In the genomic region with DNA sequence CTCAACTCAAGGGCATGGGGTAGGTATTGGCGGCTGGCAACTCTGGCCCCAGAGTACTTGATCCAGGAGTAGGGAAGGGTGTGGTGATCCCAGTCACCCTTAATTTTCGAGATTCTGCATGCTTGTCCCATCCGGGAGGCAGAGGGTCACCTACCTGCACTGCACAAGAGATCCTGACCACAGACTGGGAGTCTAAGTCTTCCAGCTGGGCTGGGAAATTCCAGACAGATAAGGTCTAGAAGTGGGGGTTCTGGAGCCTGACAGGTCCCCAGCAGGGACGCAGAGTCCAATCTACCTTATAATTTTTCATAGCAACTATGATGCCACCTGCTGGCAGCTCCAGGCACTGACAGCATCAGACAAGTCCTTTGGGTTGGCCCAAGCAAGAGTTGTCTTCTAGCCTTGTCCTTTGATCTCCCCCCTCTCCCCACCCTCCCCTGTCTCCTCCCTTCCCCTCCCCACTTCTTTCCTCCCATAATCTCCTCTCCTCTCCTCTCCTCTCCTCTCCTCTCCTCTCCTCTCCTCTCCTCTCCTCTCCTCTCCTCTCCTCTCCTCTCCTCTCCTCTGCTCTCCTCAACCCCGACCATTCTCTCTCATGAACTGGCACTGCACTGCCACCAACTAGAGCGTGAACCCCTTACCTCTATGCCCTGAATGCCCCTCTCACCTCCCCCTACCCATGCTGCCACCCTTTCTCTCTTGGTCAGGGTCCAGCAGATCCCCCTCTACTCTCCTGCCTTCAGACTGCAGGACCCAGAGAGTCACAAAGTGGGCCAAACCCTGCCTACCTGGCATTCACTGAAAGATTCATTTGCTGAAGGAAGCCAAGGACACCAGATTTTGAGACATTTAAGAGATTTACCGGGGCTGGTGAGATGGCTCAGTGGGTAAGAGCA, we compare ENCODE assay signal across 8 mouse cellular contexts. TPM values are rescaled to one million over a fixed set of nuclear protein-coding genes. Genes with fewer than 3 reads are reported as not detected.
DNase-seq lines count a peak whose midpoint lies in the region; ATAC-seq and TF ChIP-seq lines count a peak whose summit lies in the region.

No protein-coding gene starts in this region.

- no peak overlapping the region for H3K4me3 ChIP-seq in cortical plate, adult 2 months (ENCODE audit: insufficient read depth, low read length)

- peak; percentile 54 for DNase-seq in right cerebral cortex, adult 18-20 months
- no peak for DNase-seq in right cerebral cortex, postnatal 25 days
- DNase-seq in adrenal gland, adult 18-20 months (ENCODE audit: low spot score in 2 of 2) = peak; percentile 37 to 61
- DNase-seq in layer of hippocampus, postnatal 25 days (ENCODE audit: extremely low spot score in 1 of 2, low spot score in 1 of 2) = peak; percentile 44 to 73
- peak; percentile 23 to 63 for DNase-seq in natural killer cell, adult 2 months (ENCODE audit: low spot score in 2 of 2)
- DNase-seq in thymus, postnatal 14 days = peak; percentile 64

- no peaks in the 10 kb centered on the region for H3K4me1 ChIP-seq in cortical plate, adult 2 months (ENCODE audit: control insufficient read depth, insufficient read depth, low read length)

- TF ChIP-seq CTCF in cortical plate, adult 2 months (IDR thresholded peaks at IDR 0.05; ENCODE audit: extremely low read depth, insufficient read depth, low read length) = peak; percentile 75

- no peak for TF ChIP-seq POLR2A in cortical plate, adult 2 months (IDR thresholded peaks at IDR 0.05; ENCODE audit: extremely low read depth, insufficient read depth, low read length)

- ATAC-seq in hematopoietic stem cell, adult 5-6 weeks (replicated peaks in 1 of 2; ENCODE audit: insufficient read depth in 1 of 2, low FRiP score in 2 of 2, low TSS enrichment in 1 of 2, low read depth in 1 of 2, poor library complexity in 2 of 2, severe bottlenecking in 2 of 2) = peak; percentile 35 to 54; a peak in 2 of 4 replicates

- no peak overlapping the region for H3K27ac ChIP-seq in cortical plate, adult 2 months (ENCODE audit: insufficient read depth, low read length)

RNA-seq across cellular contexts. Expression of gene 6430571L13Rik, which starts 15.7 kb away (rescaled TPM):
- 1 to 10 TPM in 1 of 2 experiments, under 1 TPM in 1; 0.30 to 1.3 TPM for total RNA-seq in adrenal gland, adult 18-20 months (2021)
- polyA plus RNA-seq in cortical plate, adult 2 months (2012; rRNA removed) = 5.1 and 5.2 TPM in 2 replicates
- total RNA-seq in hematopoietic stem cell, adult 5-6 weeks (2017) = 0.25 and 0.50 TPM in 2 replicates
- 1 to 10 TPM; 2.1 to 2.3 TPM for total RNA-seq in layer of hippocampus, postnatal 25 days (2021)

RNA-seq across cellular contexts. Expression of gene Hemk1, which starts 18.0 kb away (rescaled TPM):
- total RNA-seq in adrenal gland, adult 18-20 months (2021) = 10 to 100 TPM; 12.9 to 17.4 TPM
- 33.0 and 33.7 TPM in 2 replicates for polyA plus RNA-seq in cortical plate, adult 2 months (2012; rRNA removed)
- total RNA-seq in hematopoietic stem cell, adult 5-6 weeks (2017) = 11.5 and 37.2 TPM in 2 replicates
- total RNA-seq in layer of hippocampus, postnatal 25 days (2021) = 10 to 100 TPM; 16.5 to 18.2 TPM

RNA-seq across cellular contexts. Expression of gene Cacna2d2, which starts 43.3 kb away (rescaled TPM):
- 1 to 10 TPM; 5.8 to 6.9 TPM for total RNA-seq in adrenal gland, adult 18-20 months (2021)
- polyA plus RNA-seq in cortical plate, adult 2 months (2012; rRNA removed) = 29.2 and 32.9 TPM in 2 replicates
- total RNA-seq in hematopoietic stem cell, adult 5-6 weeks (2017) = 0.19 and 1.8 TPM in 2 replicates
- total RNA-seq in layer of hippocampus, postnatal 25 days (2021) = 10 to 100 TPM; 16.8 to 21.2 TPM
